Mouse (Mus musculus): Measurements from ENCODE around the gene Tmem132b.

DNA sequence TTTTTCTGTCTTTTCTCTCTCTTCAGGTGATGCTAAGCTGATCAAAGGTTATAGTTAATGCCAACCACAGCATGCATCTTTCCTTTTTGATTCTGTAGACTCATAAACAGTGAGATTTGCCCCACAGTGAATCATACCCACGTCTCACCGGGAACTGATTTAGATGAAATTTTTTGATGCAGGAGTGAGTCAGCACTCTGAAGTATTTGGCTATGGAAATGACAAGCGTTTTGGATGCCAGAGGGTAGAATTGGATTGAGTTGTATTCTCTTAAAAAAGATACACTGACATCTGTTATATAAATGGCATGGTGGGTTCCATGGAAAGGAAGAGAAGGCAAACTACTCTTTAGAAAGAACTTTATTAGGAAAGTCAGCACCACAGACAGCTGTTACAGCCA, 297.8 kb downstream of the Tmem132b start:
- TF ChIP-seq FLI1 (IDR thresholded peaks at IDR 0.05; ENCODE audit: low read length) (no peak), GATA1 (IDR thresholded peaks at IDR 0.05; ENCODE audit: borderline replicate concordance, low read length) (no peak)
